Comparison of ENCODE assay signal across 17 mouse cellular contexts in the genomic region with DNA sequence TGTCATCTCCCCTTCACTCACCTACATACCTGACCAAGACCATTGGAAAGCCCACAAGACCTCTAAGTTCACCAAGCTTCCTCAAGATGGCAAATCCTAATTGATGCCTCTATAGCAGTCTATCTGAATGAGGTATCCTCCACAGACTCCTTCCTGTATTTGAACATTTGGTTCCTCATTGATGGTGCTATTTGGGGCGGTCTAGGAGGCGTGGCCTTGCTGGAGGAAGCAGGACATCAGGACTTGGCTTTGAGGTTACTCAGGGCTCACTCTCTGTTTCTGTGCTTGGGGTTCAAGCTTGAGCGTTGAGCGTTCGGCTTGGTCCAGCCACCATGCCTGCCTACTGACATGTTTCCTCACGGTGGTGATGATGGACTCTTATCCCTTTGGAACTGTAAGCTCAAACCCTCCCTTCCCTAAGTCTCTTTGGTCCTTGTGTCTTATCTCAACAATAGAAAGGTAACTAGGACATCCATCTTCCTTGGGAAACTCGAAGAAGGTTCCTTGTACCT.
"Had no signal": no experiment of that assay in that cellular context is flagged by ENCODE, and none has a peak within 500 bp of the region (broad histone marks: within the 10 kb centered on the region; RNA-seq: fewer than 3 reads in every experiment).

No protein-coding gene starts in this region.

- H3K36me3 ChIP-seq: intestine, embryonic 15.5 days; kidney, embryonic 15.5 days; liver, embryonic 13.5 days; midbrain, embryonic 13.5 days had no signal

- H3K9ac ChIP-seq: intestine, embryonic 15.5 days; kidney, embryonic 15.5 days; liver, embryonic 13.5 days; lung, embryonic 14.5 days; midbrain, embryonic 13.5 days had no signal

- H3K4me1 ChIP-seq: intestine, embryonic 15.5 days; liver, embryonic 13.5 days had no signal

- ATAC-seq: intestine, embryonic 15.5 days; lung, postnatal 0 days; midbrain, embryonic 13.5 days; midbrain, embryonic 16.5 days had no signal

- DNase-seq: kidney, adult 11 months; kidney, adult 8-10 months; kidney, postnatal 10 days; kidney, postnatal 36 days; layer of hippocampus, postnatal 36 days; liver, embryonic 13.5 days; lung, embryonic 14.5 days; retina, postnatal 1 day; thymus, adult 18-20 months; thymus, postnatal 36 days had no signal

- H3K4me2 ChIP-seq: intestine, embryonic 15.5 days; kidney, embryonic 15.5 days; liver, embryonic 13.5 days; lung, embryonic 14.5 days; midbrain, embryonic 13.5 days had no signal

- H3K9me3 ChIP-seq: intestine, embryonic 15.5 days; kidney, embryonic 15.5 days; liver, embryonic 13.5 days; midbrain, embryonic 13.5 days had no signal

- H3K4me3 ChIP-seq: intestine, embryonic 15.5 days; kidney, embryonic 15.5 days; left cerebral cortex, adult 2 months; liver, embryonic 13.5 days; midbrain, embryonic 13.5 days had no signal

- H3K27me3 ChIP-seq: intestine, embryonic 15.5 days; kidney, embryonic 15.5 days; liver, embryonic 13.5 days; midbrain, embryonic 13.5 days had no signal

- H3K27ac ChIP-seq: intestine, embryonic 15.5 days; kidney, embryonic 15.5 days; left cerebral cortex, adult 2 months; liver, embryonic 13.5 days; macrophage; midbrain, embryonic 13.5 days had no signal
